Mouse (Mus musculus) myocyte (in vitro differentiated cells): ENCODE results near the gene Sbk2.

Experiments used
- CEBPB ChIP-seq: IDR thresholded peaks from 2 replicates; pipeline ENCODE4 v1.6.1; 2011; ENCODE audit warnings: mild to moderate bottlenecking, moderate library complexity; ENCODE audit not compliant: poor library complexity, insufficient read depth, severe bottlenecking
- E2F4 ChIP-seq: IDR thresholded peaks from one replicate; pipeline ENCODE4 v1.6.1; 2011; ENCODE audit warnings: mild to moderate bottlenecking, control low read depth, moderate library complexity; ENCODE audit not compliant: insufficient read depth
- MAX ChIP-seq: IDR thresholded peaks from one replicate; pipeline ENCODE4 v1.6.1; 2011; ENCODE audit warnings: low read depth, mild to moderate bottlenecking, control low read depth
- MYOG ChIP-seq, 3 experiments: IDR thresholded peaks; one replicate each; pipeline ENCODE4 v1.6.1; 2011; ENCODE audit warnings: control low read depth in 2 of 3, low read depth in 2 of 3, mild to moderate bottlenecking in 2 of 3; ENCODE audit not compliant: insufficient read length in 2 of 3, control insufficient read depth in 1 of 3, insufficient read depth in 1 of 3
- POLR2A ChIP-seq: IDR thresholded peaks from one replicate; pipeline ENCODE4 v1.6.1; 2011; ENCODE audit warnings: low read depth, mild to moderate bottlenecking, control low read depth, moderate library complexity; ENCODE audit not compliant: insufficient read length
- POLR2AphosphoS2 ChIP-seq: IDR thresholded peaks from one replicate; pipeline ENCODE4 v1.6.1; 2011; ENCODE audit warnings: low read depth, control low read depth; ENCODE audit not compliant: insufficient read length
- REST ChIP-seq: IDR thresholded peaks from one replicate; pipeline ENCODE4 v1.6.1; 2011; ENCODE audit warnings: mild to moderate bottlenecking, control low read depth, moderate library complexity; ENCODE audit not compliant: insufficient read depth, insufficient read length
- TCF12 ChIP-seq: IDR thresholded peaks from one replicate; pipeline ENCODE4 v1.6.1; 2011; ENCODE audit warnings: mild to moderate bottlenecking, control low read depth; ENCODE audit not compliant: poor library complexity, insufficient read depth, severe bottlenecking
- TCF3 ChIP-seq: IDR thresholded peaks from one replicate; pipeline ENCODE4 v1.6.1; 2011; ENCODE audit warnings: low read depth, control low read depth; ENCODE audit not compliant: insufficient read length
- USF1 ChIP-seq: IDR thresholded peaks from one replicate; pipeline ENCODE4 v1.6.1; 2011; ENCODE audit warnings: low read depth, mild to moderate bottlenecking, control low read depth, moderate library complexity

DNA sequence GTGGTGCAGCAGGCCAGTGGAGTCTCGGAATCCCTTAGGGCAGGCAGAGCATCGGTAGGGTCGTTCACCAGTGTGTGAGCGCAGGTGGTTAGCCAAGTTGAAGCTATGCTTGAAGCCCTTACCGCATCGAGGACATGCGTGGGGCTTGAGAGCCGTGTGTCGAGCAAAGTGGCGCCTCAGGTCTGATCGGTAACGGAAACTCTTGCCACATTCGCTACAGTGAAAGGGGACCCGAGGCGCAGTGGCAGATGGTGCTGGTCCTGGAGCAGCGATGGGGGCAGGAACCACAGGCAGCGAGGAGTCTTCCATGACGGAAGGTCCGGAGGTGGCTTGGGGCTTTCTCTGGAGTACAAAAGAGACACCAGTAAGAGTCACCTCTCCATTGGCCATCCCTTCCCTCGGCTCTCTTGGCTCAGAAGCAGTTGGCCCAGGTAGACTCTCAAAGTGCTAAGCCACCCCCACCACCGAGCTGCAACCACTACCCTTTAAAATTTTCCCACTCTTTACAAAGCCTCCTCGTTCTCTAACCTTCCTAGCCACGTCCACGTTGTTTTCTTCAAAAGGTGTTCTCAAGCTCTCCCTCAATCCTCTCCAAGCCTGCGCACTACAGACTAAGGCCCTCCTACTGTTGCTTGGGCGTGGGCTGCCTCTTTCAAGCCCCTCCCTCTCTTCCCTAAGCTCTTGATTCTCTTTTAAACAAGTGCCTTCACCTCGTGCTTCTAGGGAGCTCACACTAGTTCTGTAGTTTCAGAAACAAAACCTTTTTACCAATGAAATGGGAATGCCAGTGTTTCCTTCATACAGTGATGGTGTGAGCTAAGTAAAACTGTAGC, 48.7 kb upstream of the Sbk2 start:
- TF ChIP-seq USF1 (no peak), REST (no peak), POLR2A (no peak), MAX (no peak), MYOG (IDR thresholded peaks at IDR 0.05; ENCODE audit: control insufficient read depth in 1 of 3, insufficient read depth in 1 of 3, insufficient read length in 2 of 3, low read depth in 2 of 3) (no peak), TCF3 (no peak), CEBPB (no peak), POLR2AphosphoS2 (no peak), E2F4 (no peak), TCF12 (no peak)
